Mouse (Mus musculus) left cerebral cortex, postnatal 14 days (tissue): ENCODE data around the gene Fermt2. TPM values are rescaled to one million over a fixed set of nuclear protein-coding genes. Genes with fewer than 3 reads are reported as not detected.

ENCODE experiments used
- total RNA-seq, 2 experiments: library from RNA; stranded (reverse); gene quantifications; 2 replicates each; pipeline ENCODE4 v1.2.3; 2021

Fermt2 gene
- total RNA-seq, 2 experiments from 2014 or later: 100 to 114 TPM

Other genes starting within 250 kb of the Fermt2 start
- gene Ero1l, start 211.3 kb downstream of the Fermt2 start, total RNA-seq: 10 to 100 TPM; 30.1 to 37.5 TPM
- 10 to 100 TPM; 94.4 to 96.0 TPM for gene Psmc6, start 200.3 kb downstream of the Fermt2 start, total RNA-seq
- gene Styx, start 179.0 kb downstream of the Fermt2 start, total RNA-seq: 10 to 100 TPM; 14.7 to 16.8 TPM
- 10 to 100 TPM; 12.3 to 12.7 TPM for gene Gnpnat1, start 125.2 kb downstream of the Fermt2 start, total RNA-seq
- 10 to 100 TPM; 73.9 to 75.6 TPM for gene Ddhd1, start 128.0 kb upstream of the Fermt2 start, total RNA-seq